Mouse (Mus musculus): ENCODE data around the gene Clk1. TPM values are rescaled to one million over a fixed set of nuclear protein-coding genes. Genes with fewer than 3 reads are reported as not detected.

Clk1 gene
- total RNA-seq (2021), result 100 to 1,000 TPM; 110 to 152 TPM
- long read RNA-seq, experiment 1, full-length matches to known transcripts, result 24 of 41 reads
- long read RNA-seq, experiment 1, partial matches to known transcripts, result 5 of 41 reads
- long read RNA-seq, experiment 1, other reads (novel, unspliced or antisense), result 12 of 41 reads
- long read RNA-seq, experiment 2, full-length matches to known transcripts, result 17 of 25 reads
- long read RNA-seq, experiment 2, partial matches to known transcripts, result 8 of 25 reads
- long read RNA-seq, experiment 2, other reads (novel, unspliced or antisense), result 0 of 25 reads

DNA sequence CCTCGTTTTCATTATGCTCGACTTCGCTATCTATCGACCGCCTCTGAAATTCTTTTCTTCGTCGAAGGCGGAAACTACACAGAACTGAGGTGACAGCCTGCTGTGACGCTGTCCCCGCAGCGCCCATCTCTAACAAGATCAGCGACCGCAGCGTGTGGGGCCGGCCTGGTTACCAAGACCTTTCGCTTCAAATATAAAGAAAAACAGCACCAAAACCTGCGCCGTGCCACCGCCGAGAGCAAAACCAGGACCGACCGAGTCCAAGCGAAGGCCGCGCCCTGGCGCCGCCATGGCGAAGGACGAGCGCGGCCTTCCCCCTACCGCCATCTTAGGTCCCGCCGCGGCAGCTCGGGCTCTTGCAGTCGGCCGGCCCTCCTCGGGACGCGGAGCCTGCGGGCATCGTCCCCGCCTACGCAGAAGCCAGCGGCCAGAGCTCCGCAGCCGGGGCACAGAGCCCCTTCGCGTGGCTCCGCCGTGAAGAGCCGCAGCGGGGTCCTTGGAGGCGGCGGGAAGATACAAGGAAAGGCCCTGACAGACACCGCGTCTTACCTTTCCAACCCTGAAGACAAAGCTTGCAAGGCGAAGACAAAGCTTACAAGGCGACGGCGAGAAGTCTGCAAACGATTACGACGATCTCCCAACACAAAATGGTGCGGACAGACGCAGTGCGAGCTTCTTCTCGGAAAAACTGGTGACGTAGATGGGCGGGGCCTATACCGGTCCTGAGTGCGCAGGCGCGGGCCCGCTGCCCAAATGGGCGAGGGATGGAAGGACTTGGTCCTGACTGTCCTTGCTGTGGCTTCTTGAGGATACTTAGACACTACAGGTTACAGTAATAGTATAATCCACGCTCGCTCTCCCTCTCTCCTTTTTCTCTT is at the start of gene Clk1:
Gene Clk1 (minus strand): TSS at position 696 of the 878 bp plus-strand sequence.
- peak; percentile 99 for DNase-seq

DNA sequence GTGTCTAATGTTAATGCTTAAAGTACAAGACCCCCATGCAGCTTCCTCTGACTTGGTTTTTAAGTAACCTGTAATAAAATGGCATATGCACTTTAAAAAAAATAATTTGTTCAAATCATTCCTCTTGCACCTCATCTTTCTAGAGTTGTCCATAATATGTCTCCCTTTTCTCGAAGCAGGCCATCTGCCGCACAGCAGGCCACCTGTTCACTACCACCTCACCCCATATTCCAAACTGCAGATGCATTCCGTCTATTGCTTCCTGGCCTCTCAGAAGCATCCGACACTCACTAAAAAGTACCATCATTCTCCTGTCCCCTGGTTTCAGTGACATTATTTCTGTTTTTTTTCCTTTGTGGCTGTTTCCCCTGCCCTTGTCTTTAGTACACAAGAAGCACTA is 41.7 kb upstream of the Clk1 start:
- no peak for DNase-seq

DNA sequence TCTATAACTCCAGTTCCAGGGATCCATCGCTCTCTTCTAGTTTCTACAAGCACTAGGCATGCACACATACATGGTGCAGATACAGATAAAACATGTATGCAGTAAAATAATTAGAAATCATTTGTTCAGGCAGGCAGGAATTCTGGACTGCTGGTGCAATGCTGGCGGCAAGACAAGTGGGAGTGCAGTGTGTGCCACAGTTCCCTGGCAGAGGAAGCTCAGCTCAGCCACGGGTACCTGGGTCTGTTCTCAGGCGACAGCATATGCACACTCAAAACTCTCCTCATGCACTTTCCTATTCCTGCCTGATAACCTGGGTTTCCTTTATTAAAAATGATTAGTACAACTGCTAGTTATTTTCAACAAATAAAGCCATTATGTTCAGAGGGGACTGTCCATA is 41.2 kb upstream of the Clk1 start:
- DNase-seq, result no peak

DNA sequence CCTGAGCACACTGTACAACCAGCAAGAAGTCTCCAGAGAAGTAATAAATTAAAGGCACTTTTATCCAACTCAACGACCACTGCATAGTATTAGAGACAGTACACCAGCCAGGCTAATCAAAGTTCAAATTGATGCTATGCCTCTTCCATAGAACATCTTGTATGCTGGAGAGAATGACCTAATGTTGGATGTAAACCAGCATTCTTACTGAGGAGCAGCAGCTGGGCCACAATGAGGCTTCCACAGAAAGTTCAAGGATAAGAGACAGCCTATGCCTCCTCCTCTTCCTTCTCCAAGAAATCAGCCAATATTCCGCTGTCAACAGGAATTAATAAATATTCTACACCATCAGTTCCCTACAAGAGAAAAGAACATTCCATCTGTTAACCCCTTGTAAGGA is 40.1 kb upstream of the Clk1 start:
- DNase-seq, result no peak

GRCm38 (mm10) chr1:58460566-58460965 is 36.7 kb upstream of the Clk1 start:
- no peak for DNase-seq

- peak; percentile 31 for DNase-seq
These were observed 35.0 kb upstream of the Clk1 start for GRCm38 (mm10) chr1:58458867-58459266.

DNA sequence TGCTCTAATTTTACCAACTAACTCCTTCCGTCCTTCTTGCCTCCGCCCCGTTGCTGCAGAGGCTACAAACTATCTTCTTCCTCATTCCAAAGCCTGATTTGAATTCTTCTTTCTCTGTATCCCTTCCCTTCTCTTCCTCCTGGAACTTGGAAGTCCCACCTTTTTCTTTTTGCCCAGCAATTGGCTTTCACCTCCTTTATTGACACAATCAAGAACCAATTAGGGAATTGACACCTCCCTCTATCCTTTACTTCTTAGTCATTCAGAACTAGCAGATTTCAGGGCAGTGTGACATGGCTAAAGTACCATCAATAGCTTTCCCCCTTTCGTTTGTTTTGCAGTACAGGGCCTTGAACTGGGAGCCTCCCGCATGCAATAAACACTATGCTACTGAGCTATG is 34.3 kb upstream of the Clk1 start:
- DNase-seq, result no peak

GRCm38 (mm10) chr1:58454316-58454715 is 30.4 kb upstream of the Clk1 start:
- no peak for DNase-seq

DNA sequence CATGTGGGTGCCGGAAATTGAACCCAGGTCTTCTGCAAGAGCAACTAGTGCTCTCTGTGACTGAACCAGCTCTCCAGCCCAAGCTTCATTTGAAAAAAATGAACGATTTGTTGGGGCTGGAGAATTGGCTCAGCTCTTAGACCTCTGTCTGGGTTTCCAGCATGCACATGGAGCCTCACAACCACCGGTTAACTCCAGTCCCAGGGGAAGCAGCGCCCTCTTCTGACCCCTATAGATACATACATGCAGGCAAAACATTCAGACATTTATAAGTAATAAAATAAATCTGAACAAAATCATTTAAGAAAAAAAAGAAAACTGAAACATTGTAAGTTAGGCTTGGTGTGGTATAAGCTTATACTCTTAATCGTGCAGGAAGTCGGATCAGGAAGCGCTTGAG is 24.5 kb upstream of the Clk1 start:
- DNase-seq, result no peak

- no peak for DNase-seq
These were observed 23.9 kb upstream of the Clk1 start for GRCm38 (mm10) chr1:58447766-58448165.

DNA sequence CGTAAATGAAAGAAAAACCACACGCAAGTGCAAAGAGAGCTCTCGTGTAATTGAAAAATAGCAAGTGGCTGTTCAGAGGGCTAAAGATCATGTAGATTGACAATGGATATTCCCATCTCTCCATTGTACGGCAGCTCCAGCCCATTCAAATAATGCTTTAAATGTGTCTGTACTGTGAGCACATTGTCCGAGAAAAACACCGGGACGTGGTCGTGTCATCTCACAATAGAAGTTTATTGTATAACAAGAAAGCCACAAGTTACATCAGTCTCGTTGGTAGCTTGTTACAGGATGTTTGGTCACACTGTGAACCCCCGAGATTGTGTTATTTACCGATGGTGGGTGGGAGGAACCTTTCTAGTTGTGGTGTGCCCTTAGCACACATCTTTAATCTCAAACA is 22.0 kb upstream of the Clk1 start:
- no peak for DNase-seq

DNA sequence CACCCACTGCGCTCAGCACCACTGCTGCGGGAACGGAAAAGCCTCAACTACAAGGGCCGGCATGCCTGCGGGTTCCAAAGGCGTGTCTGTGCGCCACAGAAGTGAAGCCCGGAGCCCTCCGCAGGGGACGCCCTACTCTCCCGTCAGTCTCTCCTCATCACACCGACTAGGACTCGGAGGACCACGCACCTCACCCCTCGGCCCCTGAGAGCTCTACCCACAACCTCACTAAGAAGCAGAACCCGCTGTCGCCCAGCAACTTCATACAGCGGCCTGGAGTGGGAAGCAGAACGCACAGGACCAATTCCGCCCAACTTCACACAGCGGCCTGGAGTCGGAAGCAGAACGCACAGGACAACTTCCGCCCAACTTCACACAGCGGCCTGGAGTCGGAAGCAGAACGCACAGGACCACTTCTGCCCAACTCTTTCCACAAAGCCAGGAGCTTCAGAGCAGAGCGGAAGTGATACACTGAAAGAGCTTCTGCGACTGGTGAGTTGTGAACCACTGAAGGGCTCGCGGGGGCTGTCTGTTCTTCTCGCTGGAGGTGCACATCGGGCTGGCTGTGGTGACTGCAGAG is 21.4 kb upstream of the Clk1 start, which contains the start of the genes Nif3l1 and Ppil3:
Gene Nif3l1 (plus strand): TSS at position 9 of the 580 bp plus-strand sequence.
Gene Ppil3 (minus strand): TSS at position 344 of the 580 bp plus-strand sequence.
- peak; percentile 86 for DNase-seq

DNA sequence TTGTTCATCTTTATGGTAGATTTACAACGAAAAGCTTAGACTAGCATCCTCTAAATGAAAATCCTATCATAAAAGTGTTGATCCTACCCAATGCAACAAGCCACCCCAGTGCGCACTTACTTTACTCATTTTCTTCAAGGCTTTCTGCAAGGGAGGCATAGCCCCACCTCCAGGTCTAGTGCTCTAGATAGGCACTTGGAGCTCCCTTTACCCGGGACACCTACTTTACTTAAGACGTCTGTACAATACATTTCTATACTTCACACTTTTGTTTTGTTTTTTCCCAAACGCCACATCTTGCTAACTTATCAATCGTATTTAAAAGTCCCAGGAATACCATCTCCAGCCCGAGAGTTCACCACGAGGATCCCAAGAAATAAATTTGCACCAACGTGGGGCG is 20.8 kb upstream of the Clk1 start:
- no peak for DNase-seq

DNA sequence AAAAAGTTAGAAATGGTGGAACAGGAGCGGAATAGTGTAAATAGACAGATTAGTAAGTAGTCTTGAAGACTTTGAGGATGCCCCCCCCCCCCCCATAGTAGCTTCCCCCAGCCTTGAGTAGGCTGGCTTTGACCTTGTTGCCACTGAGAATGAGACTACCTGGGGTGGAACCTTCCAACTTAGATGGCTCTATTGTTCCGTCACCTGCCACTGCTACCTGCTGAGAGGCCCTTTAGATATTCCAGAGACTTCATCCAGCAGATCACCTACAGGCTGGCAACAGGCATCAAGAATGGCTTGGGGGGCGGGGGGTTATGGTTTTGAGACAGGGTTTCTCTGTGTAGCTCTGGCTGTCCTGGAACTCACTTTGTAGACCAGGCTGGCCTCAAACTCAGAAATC is 685 bp upstream of the Clk1 start:
- DNase-seq, result no peak

DNA sequence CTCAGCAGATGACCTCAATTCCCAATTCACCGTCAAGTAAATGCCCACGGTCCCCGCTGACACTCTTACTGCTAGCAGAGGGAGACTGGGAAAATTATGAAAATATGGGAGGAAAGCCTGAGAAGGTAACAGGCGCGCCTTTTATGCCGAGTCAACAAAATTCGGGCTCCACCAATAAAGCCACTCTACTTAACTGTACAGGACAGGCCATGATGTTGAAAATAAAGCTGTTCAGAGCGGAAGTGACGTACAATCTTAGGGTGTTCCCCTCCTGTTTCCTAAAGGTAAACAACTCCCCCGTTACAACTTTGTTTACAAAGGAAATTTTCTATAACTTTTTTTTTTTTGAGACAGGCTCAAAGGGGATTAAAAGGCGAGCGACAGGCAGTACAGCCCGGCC is 987 bp downstream of the Clk1 start:
- peak; percentile 42 for DNase-seq

GRCm38 (mm10) chr1:58420961-58421360 is 2.9 kb downstream of the Clk1 start:
- DNase-seq, result no peak

DNA sequence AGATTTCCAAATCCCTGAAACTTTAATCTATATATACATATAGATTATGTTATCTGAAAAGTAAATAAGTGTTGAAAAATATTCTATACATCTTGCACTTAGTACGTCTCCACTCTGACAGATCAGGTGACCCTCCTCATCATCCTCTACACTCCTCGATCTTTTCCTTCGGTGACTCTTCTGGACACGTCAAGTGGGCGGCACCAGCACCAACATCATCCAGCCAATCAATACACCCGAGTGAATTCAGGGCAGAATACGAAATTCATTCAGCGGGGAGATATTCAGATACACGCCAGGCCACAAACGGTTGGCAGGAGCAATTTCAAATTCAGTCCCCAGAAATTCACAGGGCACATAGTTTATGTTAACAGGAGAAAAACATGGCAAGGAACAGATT is 3.8 kb downstream of the Clk1 start:
- DNase-seq, result no peak

DNA sequence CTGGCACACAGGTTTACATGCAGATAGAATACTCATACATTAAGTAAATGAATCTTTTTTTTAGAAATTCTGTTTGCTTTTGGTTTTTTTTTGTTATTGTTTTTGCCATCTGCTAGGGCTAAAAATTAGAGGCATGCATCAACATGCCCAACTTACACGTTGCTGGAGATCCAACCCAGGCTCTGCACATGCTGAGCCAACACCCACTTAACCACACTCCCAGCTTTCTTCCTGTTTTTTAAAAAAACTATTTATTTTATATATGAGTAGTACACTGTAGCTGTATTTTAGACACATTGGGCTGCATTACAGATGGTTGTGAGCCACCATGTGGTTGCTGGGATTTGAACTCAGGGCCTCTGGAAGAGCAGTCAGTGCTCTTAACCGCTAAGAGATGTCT is 7.8 kb downstream of the Clk1 start:
- DNase-seq, result no peak

- no peak for DNase-seq
These were observed 8.4 kb downstream of the Clk1 start for GRCm38 (mm10) chr1:58415442-58415841.

- no peak for DNase-seq
These were observed 13.1 kb downstream of the Clk1 start for GRCm38 (mm10) chr1:58410776-58411175.

- no peak for DNase-seq
These were observed 13.7 kb downstream of the Clk1 start for GRCm38 (mm10) chr1:58410198-58410588.

DNA sequence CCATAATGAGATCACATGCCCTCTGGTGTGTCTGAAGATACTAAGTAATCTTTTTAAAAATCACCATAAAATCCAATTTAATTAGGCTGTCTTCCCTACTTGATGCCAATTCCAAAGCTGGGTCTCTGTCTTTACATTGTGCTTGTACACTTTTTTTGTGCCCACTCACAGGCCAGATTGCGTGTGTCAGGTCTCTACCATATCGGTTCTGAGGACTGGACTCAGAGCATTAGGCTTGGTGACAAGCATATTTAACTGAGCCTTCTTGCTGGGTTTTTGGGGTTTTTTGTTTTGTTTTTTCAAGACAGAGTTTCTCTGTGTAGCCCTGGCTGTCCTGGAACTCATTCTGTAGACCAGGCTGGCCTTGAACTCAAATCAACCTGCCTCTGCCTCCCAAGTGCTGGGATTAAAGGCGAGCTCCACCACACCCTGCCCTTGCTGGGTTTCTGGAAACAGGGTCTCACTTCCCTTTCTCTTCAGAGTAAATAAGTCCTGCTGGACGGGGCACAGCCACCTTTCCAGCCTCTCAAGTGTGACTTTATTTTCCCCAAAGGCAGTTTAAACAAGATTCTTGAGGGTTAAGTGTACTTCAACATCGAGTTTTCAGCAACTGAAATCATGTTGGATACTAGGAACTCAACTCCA is 14.2 kb downstream of the Clk1 start:
- DNase-seq, result no peak

- DNase-seq, result no peak
These were observed 15.7 kb downstream of the Clk1 start for GRCm38 (mm10) chr1:58408141-58408540.
